Mouse (Mus musculus): ENCODE results near the gene Cmah. TPM values are rescaled to one million over a fixed set of nuclear protein-coding genes. Genes with fewer than 3 reads are reported as not detected.
A peak's percentile ranks its signal among the peaks of the same experiment; 100 is the strongest.
"Not testable (repeated sequence)": the region's sequence is repeated elsewhere in the genome, so short reads cannot be mapped to it uniquely, and the experiment has no call there.

The Cmah gene
- total and polyA plus RNA-seq, 3 experiments: 0.18 to 4.2 (median 3.0) TPM

DNA sequence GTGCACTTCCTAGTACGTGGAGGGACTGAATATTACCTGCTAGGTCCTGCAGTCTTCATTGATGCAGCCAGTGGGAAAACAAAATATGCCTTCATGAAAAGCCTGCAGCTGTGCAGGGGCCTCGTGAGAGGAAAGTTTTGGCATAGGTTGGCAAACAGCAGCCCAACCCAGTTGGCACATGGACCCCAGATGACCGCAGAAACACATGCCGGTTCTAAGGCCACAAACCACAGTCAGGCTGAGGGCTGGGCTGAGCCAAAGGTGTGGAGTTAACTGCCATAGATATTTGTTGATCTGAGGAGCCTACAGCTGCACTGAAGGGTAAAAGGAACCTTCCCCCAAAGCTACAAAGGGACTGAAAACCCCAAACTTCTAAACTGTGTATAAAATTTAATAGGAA, 14.9 kb downstream of the Cmah start:
- no peak for DNase-seq

DNA sequence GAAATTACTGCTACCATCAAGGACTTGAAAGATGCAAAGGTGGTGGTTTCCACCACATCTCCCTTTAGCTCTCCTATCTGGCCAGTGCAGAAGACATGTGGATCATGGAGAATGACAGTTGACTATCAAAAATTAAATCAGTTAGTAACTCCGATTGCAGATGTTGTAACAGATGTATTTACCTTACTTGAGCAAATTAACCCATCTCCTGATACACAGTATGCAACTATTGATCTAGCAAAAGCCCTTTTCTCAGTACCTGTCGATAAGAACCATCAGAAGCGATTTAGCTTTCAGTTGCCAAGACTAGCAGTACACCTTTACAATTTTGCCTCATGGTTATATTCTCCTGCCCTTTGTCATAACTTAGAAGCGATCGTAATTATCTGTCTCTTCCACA, 25.8 kb downstream of the Cmah start:
- DNase-seq: no peak

DNA sequence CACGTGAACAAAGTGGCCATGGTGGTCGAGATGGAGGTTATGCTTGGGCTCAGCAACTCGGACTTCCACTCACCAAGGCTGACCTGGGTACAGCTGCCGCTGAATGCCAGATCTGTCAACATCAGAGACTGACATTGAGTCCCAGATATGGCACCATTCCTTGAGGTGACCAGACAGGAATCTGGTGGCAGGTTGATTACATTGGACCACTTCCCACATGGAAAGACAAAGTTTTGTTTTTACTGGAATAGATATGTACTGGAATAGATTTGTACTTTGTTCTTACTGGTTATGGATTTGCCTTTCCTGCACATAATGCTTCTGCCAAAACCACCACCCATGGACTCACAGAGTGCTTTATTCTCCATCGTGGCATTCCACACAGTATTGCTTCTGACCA, 27.5 kb downstream of the Cmah start:
- DNase-seq: no peak

- no peak for DNase-seq
These were observed 32.0 kb downstream of the Cmah start for GRCm38 (mm10) chr13:24359181-24359580.

DNA sequence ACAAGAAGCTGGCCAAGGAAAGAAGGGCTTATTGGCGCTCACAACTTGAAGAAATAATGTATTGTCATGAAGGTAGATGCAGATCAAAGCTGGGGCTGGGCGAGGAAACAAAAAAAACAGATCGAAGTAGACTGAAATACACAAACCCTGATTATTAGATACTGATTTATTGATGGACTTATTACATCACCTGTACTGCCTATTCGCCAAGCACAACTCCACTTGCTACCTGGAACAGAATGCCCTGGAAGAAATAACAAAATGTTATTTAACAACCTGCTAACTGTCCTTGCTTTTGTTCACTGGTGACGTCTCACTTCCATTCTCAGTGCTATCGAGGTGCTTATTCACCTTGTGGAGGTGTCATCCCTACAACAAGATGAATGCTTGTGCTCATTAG, 38.0 kb downstream of the Cmah start:
- no peak for DNase-seq

DNA sequence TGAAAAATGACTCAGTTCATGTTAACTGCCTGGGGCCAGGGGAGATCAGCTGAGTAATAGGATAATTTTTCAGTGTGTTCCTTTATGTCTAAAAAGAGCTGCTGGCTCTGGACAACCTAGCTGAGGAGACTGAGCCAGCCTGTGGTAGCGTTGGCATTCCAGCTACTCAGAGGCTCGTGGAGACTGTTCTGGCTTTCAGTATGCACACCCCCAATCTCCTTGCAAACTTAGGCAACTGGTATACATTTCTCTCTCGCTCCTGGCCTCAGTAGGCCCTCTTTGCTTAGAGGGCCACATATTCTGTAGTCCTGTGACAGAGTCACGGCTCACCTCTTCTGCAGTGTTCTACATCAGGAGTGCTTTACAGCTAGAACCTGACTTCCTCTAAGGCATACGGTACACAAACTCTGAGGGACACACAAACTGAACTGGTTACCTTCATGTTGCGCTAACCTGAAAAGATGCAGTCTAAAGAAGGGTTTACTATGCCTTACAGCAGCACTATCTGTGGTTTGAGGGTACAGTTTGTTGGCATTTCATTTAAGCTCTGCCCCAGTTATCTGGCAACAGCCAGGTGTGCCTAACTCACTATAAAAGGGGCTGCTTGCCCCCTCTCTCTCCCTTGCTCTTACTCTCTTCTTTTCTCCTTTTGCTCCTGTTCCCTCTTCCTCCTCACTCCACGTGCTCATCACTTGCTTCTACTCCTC, 45.8 kb downstream of the Cmah start:
- no peak for DNase-seq

- DNase-seq: not testable (repeated sequence)
These were observed 47.4 kb downstream of the Cmah start for GRCm38 (mm10) chr13:24374606-24375005.

DNA sequence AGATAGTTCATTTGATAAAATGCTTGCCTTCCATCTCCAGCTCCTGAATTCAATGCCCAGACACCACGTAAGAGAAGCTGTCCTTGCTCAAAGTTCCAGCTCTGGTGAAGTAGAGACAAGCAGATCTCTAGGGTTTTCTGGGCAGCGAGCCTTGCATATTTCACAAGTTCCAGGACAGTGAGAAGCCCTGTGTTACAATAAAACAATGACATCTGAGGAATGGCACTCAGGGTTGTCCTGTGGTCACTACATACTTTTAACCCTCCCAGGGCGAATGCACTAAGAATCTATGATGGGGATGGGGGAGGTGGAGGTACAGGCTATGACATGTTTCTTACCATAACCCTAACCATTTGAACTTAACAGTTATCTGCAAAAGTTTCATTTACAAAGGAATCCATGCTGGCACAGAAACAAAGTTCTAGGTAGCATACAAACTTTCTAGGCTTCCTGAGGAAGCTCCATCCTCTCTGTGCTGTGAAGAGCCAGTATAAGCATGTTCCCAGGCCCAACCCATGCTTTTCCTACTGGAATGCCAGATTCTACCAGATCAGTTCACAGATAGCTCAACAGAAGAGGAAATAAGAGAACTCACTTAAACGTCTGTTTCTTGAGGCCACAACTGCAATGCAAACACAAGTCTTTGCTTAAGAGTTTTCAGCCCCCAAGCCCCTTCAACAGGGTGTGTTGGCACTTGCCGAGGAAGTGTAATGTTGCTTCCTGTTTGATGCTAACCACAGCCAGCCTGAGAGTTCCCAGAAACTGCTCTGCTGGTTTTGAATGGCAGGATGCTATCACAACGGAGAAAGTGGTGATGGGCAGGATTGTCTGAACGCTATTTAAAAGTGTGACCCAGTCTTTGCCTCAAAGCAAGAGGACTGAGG, 48.4 kb downstream of the Cmah start:
- no peak for DNase-seq

DNA sequence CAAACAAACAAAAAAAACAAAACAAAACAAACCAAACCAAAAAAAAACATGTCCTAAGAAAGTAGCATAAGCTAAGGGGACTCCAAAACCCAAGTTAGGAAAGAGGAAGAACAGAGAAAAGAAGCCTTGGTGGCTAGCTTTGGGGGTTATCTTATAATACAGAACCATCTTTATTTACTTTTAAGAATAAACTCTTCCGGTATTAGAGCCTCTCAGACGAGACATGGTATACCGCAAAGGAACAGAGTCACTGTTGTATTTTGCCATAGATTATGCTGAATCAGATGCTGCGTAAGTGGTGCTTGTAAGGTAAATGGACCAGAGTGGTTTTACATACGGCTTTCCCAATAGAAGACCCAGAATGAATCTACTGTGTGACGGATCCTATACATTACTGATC, 53.5 kb downstream of the Cmah start:
- no peak for DNase-seq

DNA sequence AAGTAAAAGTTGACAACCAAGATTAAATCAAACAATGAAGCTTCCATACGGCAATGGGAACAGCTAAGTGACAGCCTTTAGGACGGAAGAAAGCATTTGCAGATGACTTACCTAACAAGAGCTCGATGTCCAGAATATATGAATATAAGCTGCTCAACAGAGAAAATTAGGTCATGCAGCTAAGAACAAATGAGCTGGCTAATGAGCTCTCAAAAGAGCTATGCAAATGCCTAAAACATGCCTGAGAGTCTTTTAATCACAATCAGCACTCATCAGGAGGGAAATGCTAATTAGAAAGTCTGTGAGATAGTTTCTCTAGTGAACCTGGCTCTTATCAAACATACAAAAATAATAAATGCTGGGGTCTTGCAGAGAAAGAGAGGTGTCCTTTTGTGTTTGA, 56.7 kb downstream of the Cmah start:
- no peak for DNase-seq

DNA sequence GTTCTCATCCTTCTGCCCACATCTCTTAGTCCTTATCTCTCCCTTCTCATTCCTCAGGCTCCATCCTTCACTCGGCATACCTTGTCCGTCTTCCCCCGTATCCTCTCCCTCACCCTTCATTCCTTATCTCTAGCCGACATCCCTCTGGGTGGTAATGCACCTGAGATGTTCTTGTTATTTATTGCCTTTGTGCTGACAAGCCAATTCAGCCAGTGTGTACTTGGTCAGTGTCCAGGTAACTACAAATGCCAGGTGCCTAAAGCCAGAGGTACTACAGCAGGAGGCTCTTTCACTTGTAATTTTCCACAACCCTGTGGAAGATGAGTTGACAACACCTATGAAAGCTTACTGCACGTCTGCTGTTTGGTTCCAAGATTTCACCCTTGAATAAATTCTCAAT, 64.7 kb downstream of the Cmah start:
- no peak for DNase-seq

- DNase-seq: no peak
These were observed 65.5 kb downstream of the Cmah start for GRCm38 (mm10) chr13:24392655-24393054.

DNA sequence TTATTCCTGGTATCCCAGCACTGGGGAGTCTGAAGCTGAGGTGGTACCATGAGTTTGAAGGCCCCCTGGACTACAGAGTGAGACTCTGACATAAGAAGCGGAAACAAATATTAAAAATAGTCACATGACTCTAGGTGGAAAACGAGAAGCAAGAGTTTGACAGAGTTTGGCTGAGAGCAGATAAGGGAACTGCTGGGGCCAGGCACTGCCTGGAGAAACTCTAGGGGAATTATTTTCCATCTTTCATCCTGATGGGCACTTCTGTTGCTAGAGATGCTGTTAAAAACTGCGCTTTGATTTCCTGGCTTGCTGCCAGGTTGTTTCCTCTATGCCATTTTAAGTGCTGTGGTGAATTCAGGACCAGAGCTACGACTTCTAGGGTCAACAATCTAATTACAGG, 65.9 kb downstream of the Cmah start:
- DNase-seq: no peak

DNA sequence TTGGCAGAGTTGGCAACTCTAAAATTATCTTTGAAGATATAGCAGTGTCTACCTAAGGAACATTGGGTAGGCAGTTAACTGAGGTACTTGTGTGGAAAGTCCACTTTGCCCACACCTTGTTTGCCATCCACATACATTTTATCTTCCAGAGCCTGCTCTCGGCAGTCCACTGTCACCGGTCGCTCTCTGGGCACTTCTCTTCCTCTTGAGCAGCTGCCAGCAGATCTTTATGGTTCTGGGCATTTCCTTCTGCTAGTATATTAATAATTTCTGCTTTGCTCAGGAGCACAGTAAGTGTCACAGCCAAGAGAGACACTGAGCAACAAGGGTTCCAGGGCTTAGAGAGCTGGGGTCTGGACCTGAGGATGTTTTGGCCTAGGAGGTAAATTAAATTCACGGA, 68.6 kb downstream of the Cmah start:
- no peak for DNase-seq

- no peak for DNase-seq
These were observed 70.0 kb downstream of the Cmah start for GRCm38 (mm10) chr13:24397181-24397580.

- DNase-seq: no peak
These were observed 71.3 kb downstream of the Cmah start for GRCm38 (mm10) chr13:24398488-24398887.

- not testable (repeated sequence) for DNase-seq
These were observed 74.6 kb downstream of the Cmah start for GRCm38 (mm10) chr13:24401821-24402220.

GRCm38 (mm10) chr13:24403054-24403453, 75.8 kb downstream of the Cmah start:
- no peak for DNase-seq

DNA sequence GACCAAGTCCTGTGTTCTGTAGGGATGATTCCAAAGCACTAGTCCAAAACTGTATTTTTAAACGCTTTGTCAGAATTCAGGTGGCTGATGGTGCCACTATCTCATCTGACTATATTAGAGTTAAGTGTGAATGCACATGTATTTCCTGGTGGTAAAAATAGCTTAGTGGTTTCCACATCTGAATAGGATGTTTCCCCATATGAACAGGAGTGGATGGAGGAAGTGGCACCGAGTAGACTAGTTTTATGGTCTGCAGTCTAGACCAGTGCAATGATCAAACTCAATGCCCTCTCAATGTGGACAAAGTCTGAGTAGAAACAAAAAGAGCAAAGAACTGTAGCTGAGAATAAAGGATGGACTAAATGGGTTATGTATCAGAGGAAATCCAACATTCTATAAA, 79.6 kb downstream of the Cmah start:
- no peak for DNase-seq

- no peak for DNase-seq
These were observed 87.5 kb downstream of the Cmah start for GRCm38 (mm10) chr13:24414635-24415206.

DNA sequence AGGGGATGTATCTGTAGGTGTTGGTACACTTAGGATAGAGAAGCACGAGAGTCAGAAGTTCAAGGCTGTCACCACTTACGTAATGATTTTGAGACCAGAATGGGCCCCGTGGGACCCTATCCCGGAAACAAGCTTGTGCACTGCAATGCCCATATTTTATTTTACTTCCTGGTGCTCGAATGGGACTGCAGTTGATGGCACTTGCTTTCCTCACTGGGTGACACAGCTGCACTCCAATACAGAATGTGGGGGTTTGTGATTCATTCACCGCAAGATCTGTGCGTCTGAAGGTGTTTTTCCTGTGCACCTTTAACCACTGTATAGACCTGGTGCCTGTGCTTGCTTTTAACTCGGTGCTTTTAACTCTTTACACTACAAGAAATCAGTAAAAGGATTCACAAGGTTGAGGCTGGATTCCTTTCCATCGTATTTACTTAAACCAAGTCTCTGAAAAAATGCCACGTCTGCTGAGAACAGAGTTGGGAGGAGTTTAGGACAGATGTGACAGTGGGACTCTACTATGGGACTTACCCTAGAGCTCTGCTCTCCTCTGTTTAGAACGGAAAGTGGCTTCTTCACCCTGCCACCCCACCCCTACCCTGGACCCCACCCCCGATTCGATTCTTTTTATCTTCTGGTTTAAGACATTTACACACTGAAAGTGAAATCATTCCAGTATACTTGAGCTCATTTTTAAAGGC, 88.5 kb downstream of the Cmah start:
- no peak for DNase-seq

DNA sequence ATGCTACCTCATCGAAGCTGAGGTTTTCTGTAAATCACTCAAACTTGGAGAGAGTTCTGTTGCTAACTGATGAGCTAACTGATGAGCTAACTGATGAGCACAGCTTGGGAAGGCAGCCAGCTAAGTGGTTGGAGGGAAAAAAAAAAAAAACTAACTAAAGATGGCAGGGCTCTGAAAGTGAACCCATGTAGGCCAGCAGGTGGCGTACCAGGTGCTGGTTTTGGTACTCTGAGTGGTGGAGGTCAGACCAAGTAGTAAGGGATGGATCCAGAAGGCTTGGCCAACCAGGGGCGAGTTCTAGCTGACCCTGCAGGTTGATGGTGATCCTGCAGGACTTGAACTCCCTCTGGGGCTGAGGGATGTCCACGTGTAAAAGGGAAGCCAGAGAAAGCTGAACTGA, 89.2 kb downstream of the Cmah start:
- peak; percentile 48 for DNase-seq

DNA sequence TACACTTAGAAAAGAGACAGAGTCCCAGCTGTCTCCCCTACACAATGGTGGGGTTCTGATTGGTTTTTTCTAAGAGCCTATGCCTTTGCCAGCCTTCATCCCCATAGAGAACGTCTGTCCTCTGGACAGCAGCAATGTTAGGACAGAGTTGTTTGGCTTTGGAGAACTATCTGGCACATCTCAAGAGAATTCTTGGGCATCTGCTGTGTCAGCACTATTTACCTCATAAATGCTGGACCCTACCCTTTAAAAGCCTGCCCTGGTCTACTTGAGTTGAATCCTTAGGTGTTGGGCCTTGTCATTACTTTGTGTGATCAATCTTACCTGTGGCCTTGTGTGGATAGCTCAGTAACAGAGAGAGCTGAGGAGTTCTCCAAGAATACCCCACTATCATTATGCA, 90.8 kb downstream of the Cmah start:
- DNase-seq: no peak
